Mouse (Mus musculus): Measurements from ENCODE around the gene Aunip.

The Aunip gene

GRCm38 (mm10) chr4:134512798-134513197 is 2.0 kb downstream of the Aunip start:
- no peak for ATAC-seq (ENCODE audit: insufficient number of reproducible peaks, low FRiP score, low TSS enrichment)

DNA sequence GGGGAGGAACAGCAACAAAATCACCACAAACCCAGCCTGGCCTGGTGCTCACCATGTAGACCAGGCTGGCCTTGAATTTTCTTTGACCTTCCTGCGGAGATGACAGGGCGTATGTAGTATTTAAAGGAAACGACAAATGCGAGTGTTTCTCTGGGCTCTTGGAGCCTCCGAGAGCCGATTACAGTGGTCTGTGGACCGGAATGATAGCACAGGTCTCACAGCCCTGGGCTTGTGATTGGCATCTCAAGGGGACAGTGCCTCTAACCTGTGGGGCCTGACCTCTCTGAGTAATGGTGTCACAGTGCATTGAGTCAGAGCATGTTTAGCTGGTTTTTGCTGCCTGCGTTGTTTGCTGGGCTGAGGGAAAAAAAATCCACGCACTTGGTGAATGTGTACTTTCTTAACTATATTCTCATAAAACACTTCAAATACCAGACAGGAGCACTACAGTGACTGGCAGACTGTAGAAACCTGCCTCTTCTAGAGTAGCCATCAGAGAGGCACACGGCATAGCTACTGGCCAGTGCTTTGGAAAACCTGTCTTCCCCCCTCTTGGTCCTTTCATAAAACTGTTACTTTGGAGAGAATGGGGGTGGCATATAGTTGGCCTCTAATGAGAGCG is 3.6 kb downstream of the Aunip start:
- no peak for ATAC-seq (ENCODE audit: insufficient number of reproducible peaks, low FRiP score, low TSS enrichment)

GRCm38 (mm10) chr4:134515614-134516013 is 4.8 kb downstream of the Aunip start:
- ATAC-seq (ENCODE audit: insufficient number of reproducible peaks, low FRiP score, low TSS enrichment), result no peak

DNA sequence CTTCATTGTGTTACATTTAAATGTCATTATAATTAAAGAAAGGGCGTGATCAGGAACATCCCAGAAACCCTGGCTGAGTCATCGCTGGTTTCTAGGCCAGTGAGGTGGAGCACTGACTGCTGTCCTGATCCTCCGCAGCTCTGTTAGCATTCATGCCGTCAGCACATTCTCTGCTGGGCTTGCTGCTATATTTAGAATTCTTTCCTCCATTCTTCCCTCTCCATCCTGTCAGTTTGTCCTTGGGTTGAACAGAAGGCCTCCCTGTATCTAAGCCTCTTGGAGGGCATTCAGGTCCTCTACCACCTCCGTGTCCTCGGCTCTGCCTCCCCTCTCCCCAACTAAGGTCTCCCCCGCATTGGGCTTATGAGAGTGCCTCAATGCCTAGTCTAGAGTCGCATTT is 6.2 kb downstream of the Aunip start:
- no peak; the same call in 1 of the 2 replicates for ATAC-seq (ENCODE audit: insufficient number of reproducible peaks, low FRiP score, low TSS enrichment)

- ATAC-seq (ENCODE audit: insufficient number of reproducible peaks, low FRiP score, low TSS enrichment), result no peak
Observed at GRCm38 (mm10) chr4:134517719-134518118, 6.9 kb downstream of the Aunip start.

DNA sequence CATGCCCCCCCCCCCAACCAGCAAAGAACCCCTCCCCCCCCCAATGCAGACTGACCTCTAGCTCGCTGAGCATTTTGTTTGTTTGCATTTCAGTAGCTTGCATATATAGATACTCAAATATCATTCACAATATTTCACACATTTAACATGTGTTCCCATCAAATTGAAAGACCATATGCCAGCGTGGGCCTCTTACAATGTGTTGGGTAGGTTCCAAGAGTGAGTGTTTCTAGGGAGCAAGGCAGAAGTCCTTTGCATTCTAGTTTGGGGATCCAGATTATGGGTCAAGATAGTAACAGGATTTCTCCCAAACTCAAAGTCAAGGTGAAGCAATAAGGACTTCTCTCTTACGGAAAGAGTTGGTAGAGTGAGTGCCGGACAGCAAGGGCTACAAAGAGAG is 7.7 kb downstream of the Aunip start:
- no peak for ATAC-seq (ENCODE audit: insufficient number of reproducible peaks, low FRiP score, low TSS enrichment)

DNA sequence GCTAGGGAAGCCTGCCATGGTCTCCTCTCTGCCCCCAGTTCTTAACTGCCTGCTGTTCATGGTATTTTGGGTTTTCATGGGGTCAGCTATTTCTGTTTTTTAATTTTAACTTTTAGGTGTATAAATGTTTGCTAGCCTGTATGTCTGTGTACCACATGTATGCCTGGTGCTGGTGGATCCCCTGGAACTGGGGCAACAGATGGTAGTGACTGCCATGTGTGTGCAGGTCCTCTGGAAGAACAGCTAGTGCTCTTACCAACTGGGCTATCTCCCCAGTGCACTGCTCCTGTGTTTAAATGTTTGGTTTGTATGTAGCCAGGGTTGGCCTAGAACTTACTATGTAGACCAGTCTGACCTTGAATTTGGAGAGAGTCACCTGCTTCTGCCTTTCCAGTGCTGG is 8.5 kb downstream of the Aunip start:
- ATAC-seq (ENCODE audit: insufficient number of reproducible peaks, low FRiP score, low TSS enrichment), result no peak

DNA sequence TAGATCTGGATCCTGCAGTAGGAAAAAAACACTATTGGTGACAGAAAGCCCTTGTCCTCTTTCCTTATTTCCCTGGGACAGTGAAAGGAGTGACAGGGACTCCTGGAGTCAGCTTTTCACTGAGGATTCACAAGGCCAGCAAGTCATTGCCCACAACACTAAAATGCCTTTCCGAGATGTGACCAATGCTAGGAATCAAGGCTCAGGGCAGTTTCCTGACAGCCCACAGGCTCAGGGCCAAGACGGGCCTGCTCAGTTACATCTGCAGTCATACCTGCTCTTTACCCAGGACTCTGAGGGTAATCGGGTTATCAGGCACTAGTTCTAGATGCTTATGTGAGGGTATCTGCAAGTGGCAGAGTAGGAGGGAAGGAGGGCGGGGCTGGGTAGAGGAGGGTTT is 12.6 kb downstream of the Aunip start:
- no peak for ATAC-seq (ENCODE audit: insufficient number of reproducible peaks, low FRiP score, low TSS enrichment)

DNA sequence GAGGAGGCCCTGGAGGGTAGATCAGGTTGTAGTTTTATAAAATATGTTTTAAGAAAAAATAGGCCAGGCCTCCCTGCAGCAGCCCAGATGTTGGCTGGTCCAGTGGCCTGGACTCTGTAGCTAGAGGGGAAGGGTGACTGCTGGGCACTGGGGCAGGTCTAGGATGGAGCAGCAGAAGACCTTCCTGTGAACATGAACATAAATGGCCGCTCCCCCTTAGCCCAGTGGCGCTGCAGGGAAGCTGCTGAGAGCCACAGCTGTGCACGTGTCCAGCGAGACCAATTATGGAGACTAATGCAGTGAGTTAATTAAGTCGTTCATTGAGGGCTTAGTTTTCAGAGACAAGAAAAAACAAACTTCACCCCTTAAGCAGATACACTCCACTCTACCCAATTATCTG is 15.0 kb downstream of the Aunip start:
- no peak for ATAC-seq (ENCODE audit: insufficient number of reproducible peaks, low FRiP score, low TSS enrichment)

GRCm38 (mm10) chr4:134526220-134526619 is 15.4 kb downstream of the Aunip start:
- no peak for ATAC-seq (ENCODE audit: insufficient number of reproducible peaks, low FRiP score, low TSS enrichment)

- ATAC-seq (ENCODE audit: insufficient number of reproducible peaks, low FRiP score, low TSS enrichment), result no peak
Observed at GRCm38 (mm10) chr4:134532928-134533327, 22.1 kb downstream of the Aunip start.

GRCm38 (mm10) chr4:134533421-134533820 is 22.6 kb downstream of the Aunip start:
- ATAC-seq (ENCODE audit: insufficient number of reproducible peaks, low FRiP score, low TSS enrichment), result no peak

GRCm38 (mm10) chr4:134534124-134534886 is 23.5 kb downstream of the Aunip start:
- peak; percentile 2; the same call in 1 of the 2 replicates for ATAC-seq (ENCODE audit: insufficient number of reproducible peaks, low FRiP score, low TSS enrichment)

DNA sequence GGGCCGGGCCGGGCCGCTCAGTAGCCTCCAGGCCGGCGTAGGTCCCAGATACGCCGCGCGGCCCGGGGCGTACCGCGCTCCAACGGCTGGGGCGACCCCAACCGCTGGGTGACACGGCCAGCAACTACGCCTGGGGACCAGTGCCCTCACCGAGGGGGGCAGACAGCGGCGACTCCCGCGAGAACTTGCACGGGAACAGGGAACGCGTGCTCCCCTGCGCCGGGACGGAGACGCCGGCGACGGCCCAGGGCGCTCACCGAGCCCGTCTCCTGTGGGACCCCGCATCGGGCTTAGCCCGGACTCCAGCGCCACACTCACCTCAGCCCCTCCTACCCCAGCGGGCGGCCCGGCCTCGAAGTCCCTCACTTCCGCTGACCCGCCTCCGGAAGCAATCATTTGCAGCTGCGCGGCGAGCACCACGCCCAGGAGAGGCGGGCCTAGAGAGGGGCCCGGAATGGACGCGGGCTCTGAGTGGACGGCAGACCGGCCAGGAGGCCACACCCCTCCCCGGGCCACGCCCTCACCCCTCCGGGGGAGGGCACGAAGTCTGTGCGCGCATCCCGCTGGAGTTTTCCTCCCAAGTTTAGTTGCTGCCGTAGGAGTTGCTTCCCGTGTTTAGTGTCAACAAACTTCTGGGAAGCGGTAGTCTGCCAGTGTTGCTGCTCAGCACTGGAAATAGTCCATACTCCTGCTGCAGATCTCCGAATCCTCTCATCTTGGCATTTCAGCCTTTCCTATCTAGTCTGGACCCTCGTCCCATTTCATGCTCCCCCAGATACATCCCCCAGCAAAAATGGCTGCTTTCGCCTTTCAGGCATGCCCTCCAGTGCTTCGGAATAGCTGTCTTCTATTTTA is 24.4 kb downstream of the Aunip start, which contains the start of gene Mtfr1l:
TSS of gene Mtfr1l (minus strand) at position 456 of the 855 bp plus-strand sequence.
- ATAC-seq (ENCODE audit: insufficient number of reproducible peaks, low FRiP score, low TSS enrichment), result peak; percentile 94

GRCm38 (mm10) chr4:134535787-134536151 is 25.0 kb downstream of the Aunip start:
- ATAC-seq (ENCODE audit: insufficient number of reproducible peaks, low FRiP score, low TSS enrichment), result no peak

DNA sequence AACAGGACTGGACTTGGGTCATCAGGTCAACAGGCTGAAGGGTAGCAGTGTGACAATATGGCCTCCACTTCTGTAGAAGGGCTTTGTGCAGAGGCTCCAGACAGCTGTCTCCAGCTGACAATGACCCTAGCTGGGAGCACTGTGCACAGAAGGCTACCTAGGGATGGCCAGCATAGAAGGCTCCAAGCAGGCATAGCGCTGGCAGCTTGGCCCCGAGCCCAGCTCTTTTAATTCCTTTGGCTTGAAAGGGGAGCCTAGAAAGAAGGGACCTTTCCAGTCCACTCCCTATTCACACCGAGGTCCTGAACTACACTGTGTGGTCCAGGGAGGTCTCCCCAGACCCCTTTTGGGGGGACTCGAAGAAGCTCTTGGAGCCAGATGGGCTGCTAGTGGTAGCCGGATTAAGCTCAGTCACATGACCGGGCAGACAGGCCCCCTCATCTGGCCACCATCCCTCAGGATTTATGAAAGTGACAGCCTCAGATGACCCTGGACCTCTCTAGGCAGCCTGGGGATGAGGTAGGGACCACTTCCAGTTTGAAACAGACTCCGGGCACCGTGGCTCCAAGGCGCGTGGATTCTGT is 28.3 kb downstream of the Aunip start:
- no peak for ATAC-seq (ENCODE audit: insufficient number of reproducible peaks, low FRiP score, low TSS enrichment)

DNA sequence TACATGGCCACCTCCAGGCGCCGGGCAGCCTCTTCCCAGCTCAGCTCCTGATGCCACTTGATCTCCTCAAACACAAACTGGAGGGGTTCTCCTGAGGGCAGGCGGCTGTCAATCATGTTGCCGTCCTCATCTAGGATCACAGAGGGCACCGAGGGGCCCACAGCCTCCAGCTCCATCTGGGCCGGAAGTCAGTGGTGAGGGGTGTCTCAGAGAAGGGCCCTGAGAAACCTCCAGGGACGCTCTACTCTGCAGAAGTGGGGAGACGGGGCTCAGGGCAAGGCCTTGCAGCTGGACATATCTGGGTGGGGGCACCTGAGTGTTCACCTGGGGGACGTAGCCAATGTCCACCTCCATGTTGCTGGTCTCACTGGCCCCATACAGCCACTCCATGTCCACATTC is 31.9 kb downstream of the Aunip start:
- no peak for ATAC-seq (ENCODE audit: insufficient number of reproducible peaks, low FRiP score, low TSS enrichment)

DNA sequence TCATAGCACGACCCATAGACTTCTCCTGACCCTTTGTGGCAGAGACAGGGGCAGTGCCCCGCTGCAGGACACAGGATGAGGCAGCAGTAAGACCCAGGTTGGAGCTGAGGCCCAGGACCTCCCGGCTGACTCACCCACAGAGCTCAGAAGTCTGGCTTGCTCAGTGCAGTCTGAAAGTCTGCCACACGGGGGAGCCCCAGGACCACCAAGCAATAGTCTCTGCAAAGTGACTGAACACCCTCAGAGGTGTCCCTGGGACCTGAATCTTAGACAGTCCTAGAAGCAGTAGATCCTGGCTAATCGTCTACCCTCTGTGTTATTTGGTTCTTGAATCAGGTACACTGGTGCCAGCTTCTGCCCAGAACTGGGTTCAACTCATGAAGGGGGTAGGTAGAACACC is 32.5 kb downstream of the Aunip start:
- peak; percentile 52; the same call in 1 of the 2 replicates for ATAC-seq (ENCODE audit: insufficient number of reproducible peaks, low FRiP score, low TSS enrichment)

DNA sequence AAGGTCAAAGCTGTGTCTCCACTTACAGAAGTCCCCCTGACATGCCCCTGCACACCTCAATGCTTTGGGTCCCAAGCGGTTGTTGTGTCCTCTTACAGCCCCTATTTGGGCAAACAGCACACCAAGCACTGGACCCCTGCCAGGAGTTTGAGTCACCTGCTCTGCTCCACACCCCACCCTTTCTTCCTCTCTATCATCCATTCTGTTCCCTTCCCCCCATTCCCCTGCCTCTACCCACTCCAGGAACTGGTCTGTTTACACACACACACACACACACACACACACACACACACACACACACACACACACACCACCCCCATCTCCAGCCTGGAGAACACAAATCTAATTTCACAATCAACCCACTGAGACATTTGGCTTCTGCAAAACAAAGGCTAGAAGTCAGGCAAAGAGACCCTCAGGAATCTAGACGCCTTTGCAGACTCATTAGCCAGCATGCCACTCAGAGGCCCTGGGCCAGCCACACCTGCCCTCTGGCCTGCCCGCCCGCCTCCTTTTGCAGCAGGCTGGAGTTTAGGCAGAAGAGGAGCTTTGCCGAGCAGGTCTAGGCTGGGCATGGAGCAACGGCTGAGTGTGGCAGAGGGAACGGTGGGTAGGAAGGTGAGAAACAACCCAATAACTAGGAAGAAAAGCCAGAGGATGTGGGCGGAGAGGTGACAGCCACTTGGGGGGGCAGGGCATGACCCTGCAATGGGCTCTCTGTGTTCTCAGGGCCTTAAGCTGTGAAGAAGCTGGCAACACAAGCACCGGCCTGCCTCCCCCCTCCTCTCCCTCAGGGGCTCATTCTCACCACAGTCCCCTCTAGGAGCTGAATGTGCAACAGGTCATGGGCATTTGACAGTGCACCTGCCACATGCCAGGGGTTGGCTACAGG is 36.3 kb downstream of the Aunip start:
- no peak for ATAC-seq (ENCODE audit: insufficient number of reproducible peaks, low FRiP score, low TSS enrichment)
